Mouse (Mus musculus) frontal cortex, postnatal 36 days (tissue): ENCODE measurements around the gene Wbp1.
A peak's percentile ranks its signal among the peaks of the same experiment; 100 is the strongest.

Experiments used
- DNase-seq, 2 experiments: peaks; one replicate each; pipeline ENCODE4 v3.0.0; 2022; ENCODE audit warnings: low spot score in 2 of 2

The Wbp1 gene

GRCm38 (mm10) chr6:83140044-83140443, 18.7 kb upstream of the Wbp1 start:
- no peak for DNase-seq

GRCm38 (mm10) chr6:83138056-83138455, 16.7 kb upstream of the Wbp1 start:
- no peak for DNase-seq

DNA sequence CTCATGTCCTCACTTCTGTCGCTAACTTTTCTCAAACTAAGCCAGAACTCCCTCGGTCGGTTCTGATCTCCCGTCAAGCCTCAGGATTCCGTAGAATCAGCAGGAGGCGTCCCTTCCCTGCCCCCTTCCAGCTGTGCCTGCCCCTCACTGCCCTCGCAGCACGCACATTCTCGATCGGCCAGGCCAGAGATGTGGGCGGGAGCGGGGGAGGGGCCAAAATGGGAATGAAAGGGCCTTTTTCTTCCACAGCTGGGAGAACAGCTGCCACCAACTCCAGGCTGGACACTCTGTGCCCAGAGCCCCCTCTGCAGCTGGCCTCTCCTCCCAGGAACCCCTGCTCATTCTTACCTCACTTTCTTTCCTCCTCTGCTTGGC, 16.2 kb upstream of the Wbp1 start:
- DNase-seq: peak; percentile 60

DNA sequence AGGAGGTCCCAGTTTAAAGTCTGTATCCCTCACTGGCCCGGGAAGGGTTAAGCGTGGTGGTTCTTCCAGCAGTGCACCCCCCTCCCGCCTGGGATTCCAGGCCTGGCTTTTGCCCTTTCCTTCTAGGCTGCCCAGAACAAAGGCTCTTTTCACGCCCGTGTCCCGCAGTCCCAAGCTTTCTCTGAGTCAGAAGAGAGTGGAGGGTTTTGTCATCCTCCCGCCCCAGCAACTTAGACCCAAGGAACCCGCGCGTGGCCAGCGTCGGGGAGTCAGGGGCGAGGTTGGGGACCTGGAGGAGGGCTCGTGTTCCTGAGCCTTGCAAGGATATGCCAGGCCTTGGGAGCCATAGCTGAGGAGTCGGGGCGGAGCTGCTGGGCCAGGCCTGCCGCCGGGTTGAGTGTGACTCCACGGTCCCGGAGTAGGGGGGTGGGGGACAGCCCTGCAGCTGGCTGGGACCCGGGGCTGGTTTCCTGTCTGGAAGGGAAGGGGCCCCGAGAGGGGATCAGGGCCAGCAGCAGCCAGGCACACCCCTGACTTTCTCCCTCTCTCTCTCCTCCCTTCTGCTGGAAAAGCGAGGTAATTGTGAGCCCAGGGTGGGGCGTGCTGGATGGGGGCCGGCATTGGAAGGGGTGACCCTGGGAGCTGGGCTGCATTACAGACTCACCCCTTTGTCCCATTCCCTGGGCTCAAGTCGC, 15.7 kb upstream of the Wbp1 start:
- no peak for DNase-seq

- DNase-seq: no peak
These were observed 15.0 kb upstream of the Wbp1 start for GRCm38 (mm10) chr6:83136291-83136880.

DNA sequence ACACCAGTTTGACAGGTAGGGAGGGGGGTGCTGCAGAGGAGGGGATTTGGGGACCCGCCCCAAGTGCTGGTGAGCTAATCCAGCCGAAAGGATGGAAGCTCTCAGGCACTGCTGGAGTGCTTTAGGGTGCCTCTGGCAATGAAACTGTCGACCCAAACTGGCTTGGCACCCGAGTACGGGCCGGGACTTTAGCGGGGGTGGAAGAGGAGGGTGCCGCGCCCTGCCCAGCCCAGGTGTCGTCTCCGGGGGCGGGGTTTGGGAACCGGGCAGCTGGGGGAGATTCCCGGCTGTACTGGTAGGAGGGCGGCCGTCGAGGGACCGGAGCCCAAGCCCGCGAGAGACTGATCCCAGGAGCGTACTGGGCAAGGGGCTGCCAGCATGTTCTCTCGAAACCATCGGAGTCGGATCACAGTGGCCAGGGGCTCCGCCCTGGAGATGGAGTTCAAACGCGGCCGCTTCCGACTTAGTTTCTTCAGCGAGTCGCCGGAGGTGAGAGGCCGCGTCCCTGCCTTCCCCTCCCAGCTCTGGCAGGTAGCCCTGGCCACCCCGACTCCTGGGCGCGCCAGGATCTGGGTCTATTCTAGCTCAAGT, 14.3 kb upstream of the Wbp1 start:
- no peak for DNase-seq

DNA sequence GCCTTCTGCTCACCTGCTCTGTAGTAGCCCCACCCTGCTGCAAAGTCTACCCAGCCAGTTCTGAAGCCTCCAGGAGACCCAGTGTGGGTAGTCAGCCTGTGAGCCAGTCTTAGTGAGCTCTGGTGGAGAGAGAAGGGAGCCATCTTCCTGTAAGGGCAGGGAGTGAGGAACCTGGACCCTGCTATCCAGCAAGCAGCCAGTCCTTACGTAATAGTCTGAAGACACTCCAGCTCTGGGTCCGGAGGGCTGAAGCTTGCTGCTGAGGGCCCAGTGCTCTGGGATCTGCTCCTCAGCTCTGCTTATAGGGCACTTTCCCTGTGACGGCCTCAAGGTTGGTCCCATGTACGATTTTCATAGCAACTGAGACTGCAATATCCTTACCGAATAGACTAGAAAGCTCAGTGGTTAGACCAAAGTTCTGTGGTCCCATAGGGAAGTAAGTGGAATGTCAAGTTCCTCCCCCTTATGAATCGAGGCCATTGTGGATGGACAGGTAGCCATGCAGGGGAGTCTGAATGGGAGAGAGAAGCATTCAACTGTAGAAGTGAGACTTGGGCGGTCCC, 13.7 kb upstream of the Wbp1 start, which contains the start of gene Rtkn:
Gene Rtkn, plus strand, starts transcription at position 513 of the 563 bp plus-strand sequence.
- DNase-seq: no peak

DNA sequence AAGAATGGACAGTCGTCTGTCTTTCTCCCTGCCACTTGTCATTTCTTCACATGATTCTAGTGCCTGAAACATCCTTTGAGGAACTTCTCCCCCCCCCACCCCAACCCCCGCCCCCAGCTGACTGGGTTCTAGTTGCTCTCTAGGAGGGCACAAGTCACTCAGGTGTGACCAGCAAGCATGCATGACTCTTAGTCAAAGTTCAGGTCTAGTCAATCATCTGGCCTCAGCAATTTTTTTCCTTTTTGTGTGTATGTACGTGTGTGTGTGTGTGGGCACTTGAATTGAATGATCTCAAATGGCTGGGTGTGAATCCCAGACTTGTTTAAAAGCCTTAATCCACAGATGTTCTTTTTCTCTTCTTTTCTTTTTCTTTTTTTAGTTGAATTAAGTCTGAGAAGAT, 12.9 kb upstream of the Wbp1 start:
- DNase-seq: no peak

GRCm38 (mm10) chr6:83132176-83132919, 11.0 kb upstream of the Wbp1 start:
- DNase-seq: no peak

- DNase-seq: no peak
These were observed 10.2 kb upstream of the Wbp1 start for GRCm38 (mm10) chr6:83131469-83132034.

DNA sequence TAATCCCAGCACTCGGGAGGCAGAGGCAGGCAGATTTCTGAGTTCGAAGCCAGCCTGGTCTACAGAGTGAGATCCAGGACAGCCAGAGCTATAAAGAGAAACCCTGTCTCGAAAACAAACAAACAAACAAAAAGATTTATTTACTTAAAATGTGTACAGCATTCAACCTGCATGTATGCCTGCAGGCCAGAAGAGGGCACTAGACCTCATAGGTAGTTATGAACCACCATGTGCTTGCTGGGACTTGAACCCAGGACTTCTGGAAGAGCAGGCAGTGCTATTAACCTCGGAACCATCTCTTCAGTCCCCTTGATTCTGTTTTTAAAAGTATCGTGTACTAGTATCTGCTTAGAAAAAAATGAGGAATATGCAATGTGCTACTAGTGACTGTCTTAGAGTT, 6.1 kb upstream of the Wbp1 start:
- DNase-seq: no peak

DNA sequence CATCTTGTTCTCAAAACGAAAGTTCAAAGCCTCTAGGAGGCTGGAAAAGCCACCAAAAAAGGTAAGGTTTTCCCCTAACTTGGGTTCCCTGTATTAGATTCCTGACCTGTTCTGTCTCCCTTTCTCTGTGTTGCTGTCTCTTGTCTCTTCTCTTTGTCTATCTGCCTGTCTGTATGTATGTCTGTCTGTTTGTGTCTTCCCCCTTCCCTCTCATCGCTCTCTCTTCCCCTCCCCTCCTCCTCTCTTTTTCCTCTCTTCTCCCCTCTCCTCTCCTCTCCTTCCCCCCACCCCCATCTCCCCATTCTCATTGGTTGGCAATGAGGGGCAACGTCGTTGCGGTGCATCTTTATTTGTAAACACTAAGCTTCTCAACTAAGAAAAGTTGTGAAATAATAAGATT, 4.0 kb upstream of the Wbp1 start, which contains the start of gene Ino80b:
Gene Ino80b, minus strand, starts transcription at position 101 of the 400 bp plus-strand sequence.
- no peak for DNase-seq

DNA sequence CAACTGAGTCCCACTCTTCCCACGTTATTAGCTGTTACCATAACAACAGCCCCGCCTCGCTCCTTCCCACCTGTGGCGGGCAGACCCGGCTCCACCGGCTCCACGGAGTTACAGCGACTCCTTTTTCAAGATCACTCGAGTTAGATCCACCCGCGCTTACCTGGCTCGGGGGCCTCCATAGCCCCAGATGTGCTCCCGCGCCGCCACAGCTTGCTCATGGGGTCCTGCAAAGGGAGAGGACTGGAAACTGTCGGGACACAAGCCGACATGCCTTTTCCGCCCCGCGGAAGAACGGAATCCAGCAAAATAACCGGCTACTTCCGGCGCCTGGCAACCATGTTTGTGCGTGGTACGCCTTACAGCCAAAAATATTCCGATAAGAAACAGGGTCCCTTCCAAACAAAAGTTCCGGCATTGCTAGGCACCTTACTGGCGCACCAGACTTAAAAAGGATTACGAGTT, 3.5 kb upstream of the Wbp1 start:
- DNase-seq: peak; percentile 87 to 94

DNA sequence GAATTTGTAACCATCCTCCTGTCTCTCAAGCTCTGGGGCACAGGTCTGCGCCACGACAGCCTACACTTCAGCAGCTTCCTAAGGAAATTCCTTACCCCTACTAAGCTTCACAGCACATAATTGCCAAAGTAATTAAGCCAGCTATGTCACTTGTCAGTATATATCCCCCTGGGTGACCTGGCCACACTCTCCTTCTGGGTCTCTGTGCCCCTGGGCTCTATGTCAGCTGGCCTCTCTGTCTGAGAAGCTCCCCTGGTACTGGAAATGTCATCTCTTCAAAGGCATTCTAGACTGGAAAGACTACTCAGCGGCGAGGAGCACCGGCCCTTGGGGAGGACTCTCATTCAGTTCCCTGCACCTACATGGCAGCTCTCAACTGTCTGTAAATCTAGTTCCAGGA, 1.6 kb upstream of the Wbp1 start:
- DNase-seq: no peak

DNA sequence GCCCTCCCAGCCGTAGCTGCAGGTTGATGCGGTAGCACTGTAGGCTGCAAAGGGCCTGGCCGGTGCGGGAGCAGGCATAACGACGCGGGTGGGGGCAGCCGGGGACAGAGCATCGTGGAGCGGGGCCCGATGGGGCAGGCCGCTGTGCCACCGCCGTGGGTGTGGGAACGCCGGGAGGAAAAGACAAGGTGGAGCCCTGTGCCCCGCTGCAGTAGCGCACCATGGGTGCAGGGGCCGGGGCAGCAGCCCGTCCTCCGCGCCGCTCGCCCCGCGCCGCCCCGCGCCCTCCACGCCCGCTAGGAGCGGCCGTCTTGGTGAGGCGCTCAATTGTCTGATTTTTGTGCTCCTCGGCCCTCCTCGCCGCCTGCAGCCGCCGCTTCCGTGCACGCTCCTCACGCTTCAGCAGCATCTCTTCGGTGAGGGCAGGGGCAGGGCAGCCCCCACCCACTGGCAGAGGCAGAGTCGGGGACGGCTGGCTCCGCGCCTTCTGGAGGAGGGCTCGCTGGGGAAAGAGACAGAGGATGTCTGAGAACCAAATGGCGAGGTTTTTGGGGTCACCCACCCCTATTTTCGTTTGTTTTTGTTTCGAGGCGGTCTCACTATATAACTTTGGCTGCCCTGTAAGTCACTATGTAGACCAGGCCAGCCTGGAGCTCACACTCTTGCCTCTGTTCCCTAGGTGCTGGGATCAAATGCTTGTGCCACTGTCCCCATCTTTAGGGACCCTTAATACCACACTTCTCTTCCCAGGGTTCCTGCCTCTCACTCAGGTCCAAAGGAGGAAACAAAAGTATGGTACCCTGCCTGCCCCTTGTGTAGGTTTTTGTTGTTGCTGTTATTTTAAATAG, 728 bp upstream of the Wbp1 start:
- no peak for DNase-seq

GRCm38 (mm10) chr6:83119734-83120051, 1.7 kb downstream of the Wbp1 start:
- DNase-seq: no peak

DNA sequence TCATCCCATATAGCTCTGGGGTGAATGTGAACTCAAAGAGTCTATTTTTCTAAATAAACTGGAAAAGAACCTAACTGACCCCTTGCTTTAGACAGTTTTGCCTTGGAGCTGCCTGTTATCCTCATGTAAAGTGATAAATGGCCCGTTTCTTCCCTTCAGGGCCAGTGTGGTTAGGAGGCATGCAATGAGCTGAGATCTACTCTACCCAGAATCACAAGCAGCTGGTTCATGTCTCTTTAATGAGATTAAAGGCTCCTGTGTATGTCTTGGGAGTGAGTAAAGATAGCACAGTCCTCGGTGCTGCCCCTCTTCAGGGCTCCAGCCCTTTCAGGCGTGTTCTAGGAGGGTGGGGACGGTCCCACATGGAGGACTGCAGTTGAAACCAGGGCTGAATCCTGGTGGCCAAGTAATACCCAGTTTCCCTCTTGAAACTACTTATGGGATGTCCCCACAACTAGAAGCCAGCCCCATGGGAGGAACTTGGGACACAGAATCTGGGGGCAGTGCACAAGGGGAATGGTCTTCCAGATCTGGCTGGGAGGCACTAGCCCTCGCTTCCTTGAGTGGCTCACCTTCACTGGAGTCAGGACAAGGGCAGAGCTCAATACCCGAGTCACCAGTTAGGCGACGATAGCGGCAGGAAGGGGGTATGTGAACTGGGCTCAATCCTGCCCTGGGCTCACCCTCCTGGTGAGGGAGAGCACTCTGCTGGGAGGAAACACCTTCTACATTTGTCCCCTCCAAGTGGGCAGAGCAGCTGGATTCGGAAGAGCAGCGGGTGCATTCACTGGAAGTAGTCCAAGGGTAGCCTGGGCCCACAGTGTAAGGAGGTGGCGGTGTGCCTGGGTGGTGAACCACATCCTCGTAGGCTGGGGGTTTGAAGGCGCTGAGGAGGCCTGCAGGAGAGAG, 2.3 kb downstream of the Wbp1 start:
- DNase-seq: no peak

DNA sequence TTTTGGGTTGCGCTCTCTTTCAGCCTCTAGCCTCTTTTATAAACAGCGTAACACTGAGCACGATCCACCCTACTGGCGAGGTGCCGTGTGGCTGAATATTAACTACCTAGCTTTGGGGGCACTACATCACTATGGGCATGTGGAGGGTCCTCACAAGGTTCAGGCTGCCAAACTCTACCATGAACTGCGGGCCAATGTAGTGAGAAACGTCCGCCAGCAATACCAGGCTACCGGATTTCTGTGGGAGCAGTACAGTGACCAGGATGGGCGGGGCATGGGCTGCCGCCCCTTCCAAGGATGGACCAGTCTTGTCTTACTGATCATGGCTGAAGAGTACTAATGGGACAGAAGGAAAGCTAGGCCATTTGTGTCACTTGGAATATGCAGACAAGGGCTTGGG, 3.0 kb downstream of the Wbp1 start:
- DNase-seq: no peak

- no peak for DNase-seq
These were observed 3.7 kb downstream of the Wbp1 start for GRCm38 (mm10) chr6:83117616-83118015.

DNA sequence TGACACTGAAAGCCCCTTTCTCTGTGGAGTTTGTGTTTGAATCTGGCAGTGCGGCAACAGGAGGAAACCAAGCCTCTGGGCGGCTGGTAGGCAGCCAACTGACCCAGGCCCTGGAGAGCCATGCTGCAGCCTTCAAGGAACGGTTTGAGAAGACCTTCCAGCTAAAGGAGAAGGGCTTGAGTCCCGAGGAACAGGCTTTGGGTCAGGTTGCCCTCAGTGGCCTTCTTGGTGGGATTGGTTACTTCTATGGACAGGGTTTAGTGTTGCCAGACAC, 4.3 kb downstream of the Wbp1 start:
- no peak for DNase-seq
